21 mouse cellular contexts compared by ENCODE assay signal in genomic region chr10:128731992-128732391, GRCm38 (mm10). TPM values are rescaled to one million over a fixed set of nuclear protein-coding genes. Genes with fewer than 3 reads are reported as not detected.
DNase-seq lines count a peak whose midpoint lies in the region; ATAC-seq and TF ChIP-seq lines count a peak whose summit lies in the region.
"Had no signal": no experiment of that assay in that cellular context is flagged by ENCODE, and none has a peak within 500 bp of the region (broad histone marks: within the 10 kb centered on the region; RNA-seq: fewer than 3 reads in every experiment).

No protein-coding gene starts in this region.

- no peak for TF ChIP-seq EP300 in stomach, postnatal 0 days (optimal IDR thresholded peaks at IDR 0.05)
- TF ChIP-seq EP300 in lung, postnatal 0 days (IDR thresholded peaks at IDR 0.05) = no peak

- no peaks in the 10 kb centered on the region for H3K27me3 ChIP-seq in intestine, embryonic 16.5 days (replicated peaks; ENCODE audit: control insufficient read depth, insufficient read depth, low read length)
- no peaks in the 10 kb centered on the region for H3K27me3 ChIP-seq in stomach, postnatal 0 days (ENCODE audit: control insufficient read depth, insufficient read depth, low read length)
- H3K27me3 ChIP-seq in lung, postnatal 0 days (replicated peaks; ENCODE audit: insufficient read depth, low read length) = no peaks in the 10 kb centered on the region
- H3K27me3 ChIP-seq: embryonic facial prominence, embryonic 12.5 days; forebrain, embryonic 13.5 days; forebrain, embryonic 15.5 days had no signal

- H3K4me3 ChIP-seq in intestine, embryonic 16.5 days (ENCODE audit: low read length) = no peak overlapping the region
- H3K4me3 ChIP-seq in stomach, postnatal 0 days (ENCODE audit: low read depth, low read length) = no peak overlapping the region
- no peak overlapping the region for H3K4me3 ChIP-seq in left cerebral cortex, adult 2 months
- no peak overlapping the region for H3K4me3 ChIP-seq in lung, postnatal 0 days (ENCODE audit: low read depth, low read length)
- H3K4me3 ChIP-seq: embryonic facial prominence, embryonic 10.5 days; embryonic facial prominence, embryonic 12.5 days; forebrain, embryonic 13.5 days; forebrain, embryonic 15.5 days had no signal

- no peaks in the 10 kb centered on the region for H3K4me1 ChIP-seq in intestine, embryonic 16.5 days (ENCODE audit: control insufficient read depth, insufficient read depth, low read length)
- no peaks in the 10 kb centered on the region for H3K4me1 ChIP-seq in stomach, postnatal 0 days (replicated peaks; ENCODE audit: control insufficient read depth, insufficient read depth)
- no peaks in the 10 kb centered on the region for H3K4me1 ChIP-seq in lung, postnatal 0 days (ENCODE audit: insufficient read depth, low read depth, low read length)
- H3K4me1 ChIP-seq: forebrain, embryonic 13.5 days had no signal

- DNase-seq in CD4-positive, CD25-positive, alpha-beta regulatory T cell, adult 2 months (ENCODE audit: low read depth, low spot score) = peak; percentile 4
- DNase-seq in NIH3T3 (ENCODE audit: low read depth) = peak; percentile 38
- DNase-seq in stomach, postnatal 0 days (ENCODE audit: low spot score) = peak; percentile 35
- DNase-seq in lung, postnatal 4 days = no peak
- no peak for DNase-seq in left cerebral cortex, adult 2 months (ENCODE audit: extremely low spot score in 1 of 2, low spot score in 2 of 2)
- DNase-seq in lung, postnatal 0 days (ENCODE audit: low spot score) = no peak
- DNase-seq: adrenal gland, adult 2 months; adrenal gland, postnatal 10 days; adrenal gland, postnatal 25 days; cerebellum, adult 11 months; cerebellum, adult 2 months; cerebellum, adult 9-10 months; cerebellum, postnatal 10 days; cerebellum, postnatal 25 days; forebrain, postnatal 0 days had no signal

- TF ChIP-seq CTCF in stomach, postnatal 0 days (IDR thresholded peaks at IDR 0.05; ENCODE audit: low read depth) = no peak
- TF ChIP-seq CTCF in left cerebral cortex, adult 2 months (IDR thresholded peaks at IDR 0.05) = no peak
- no peak for TF ChIP-seq CTCF in lung, postnatal 0 days (IDR thresholded peaks at IDR 0.05)

- intact Hi-C loops in left cerebral cortex, adult 2 months (cut with DNase I) = loop anchor here (1.0 to 5.0 kb wide), 2 partner anchors 163 to 245 kb away; no protein-coding TSS in a partner anchor

- H3K4me2 ChIP-seq in intestine, embryonic 16.5 days (ENCODE audit: low read depth, low read length) = no peak overlapping the region
- H3K4me2 ChIP-seq in stomach, postnatal 0 days (replicated peaks; ENCODE audit: low read depth) = no peak overlapping the region
- no peak overlapping the region for H3K4me2 ChIP-seq in lung, postnatal 0 days (replicated peaks; ENCODE audit: low read depth, low read length)
- H3K4me2 ChIP-seq: embryonic facial prominence, embryonic 12.5 days; forebrain, embryonic 13.5 days; forebrain, embryonic 15.5 days had no signal

- H3K9me3 ChIP-seq in intestine, embryonic 16.5 days (ENCODE audit: control insufficient read depth, low read length) = 0 out of 2 replicates have a peak, but pooled peaks cover 4% of the 10 kb centered on the region
- no peaks in the 10 kb centered on the region for H3K9me3 ChIP-seq in stomach, postnatal 0 days (ENCODE audit: control insufficient read depth, low read length)
- H3K9me3 ChIP-seq in lung, postnatal 0 days (ENCODE audit: low read length) = no peaks in the 10 kb centered on the region
- H3K9me3 ChIP-seq: embryonic facial prominence, embryonic 12.5 days; forebrain, embryonic 13.5 days; forebrain, embryonic 15.5 days had no signal

- peaks cover 11% of the 10 kb centered on the region; the same call in 1 of the 2 replicates for H3K36me3 ChIP-seq in intestine, embryonic 16.5 days (ENCODE audit: control insufficient read depth, insufficient read depth, low read length)
- H3K36me3 ChIP-seq in stomach, postnatal 0 days (ENCODE audit: control insufficient read depth, insufficient read depth, low read length) = peaks cover 3% of the 10 kb centered on the region
- 0 out of 2 replicates have a peak, but pooled peaks cover 10% of the 10 kb centered on the region for H3K36me3 ChIP-seq in lung, postnatal 0 days (ENCODE audit: insufficient read depth, low read length)
- H3K36me3 ChIP-seq: embryonic facial prominence, embryonic 12.5 days; forebrain, embryonic 15.5 days had no signal

- H3K9ac ChIP-seq in intestine, embryonic 16.5 days (ENCODE audit: low read depth, low read length) = no peak overlapping the region
- no peak overlapping the region for H3K9ac ChIP-seq in stomach, postnatal 0 days (ENCODE audit: low read length)
- no peak overlapping the region for H3K9ac ChIP-seq in lung, postnatal 0 days (replicated peaks; ENCODE audit: low read depth)
- H3K9ac ChIP-seq: embryonic facial prominence, embryonic 12.5 days; forebrain, embryonic 13.5 days; forebrain, embryonic 15.5 days; forebrain, postnatal 0 days had no signal

- no peak for ATAC-seq in CD4-positive, CD25-positive, alpha-beta regulatory T cell, adult 4 months
- peak; percentile 67 for ATAC-seq in intestine, embryonic 16.5 days
- peak; percentile 72 for ATAC-seq in stomach, postnatal 0 days (ENCODE audit: low FRiP score, low TSS enrichment)
- no peak for ATAC-seq in lung, postnatal 0 days
- ATAC-seq: forebrain, embryonic 13.5 days; forebrain, postnatal 0 days had no signal

- H3K27ac ChIP-seq in intestine, embryonic 16.5 days (ENCODE audit: low read length) = no peak overlapping the region
- no peak overlapping the region; the same call in 1 of the 2 replicates for H3K27ac ChIP-seq in stomach, postnatal 0 days (replicated peaks)
- no peak overlapping the region for H3K27ac ChIP-seq in left cerebral cortex, adult 2 months
- no peak overlapping the region for H3K27ac ChIP-seq in lung, postnatal 0 days (ENCODE audit: low read length)
- H3K27ac ChIP-seq: embryonic facial prominence, embryonic 10.5 days; embryonic facial prominence, embryonic 12.5 days; forebrain, embryonic 13.5 days; forebrain, embryonic 15.5 days had no signal

RNA-seq across cellular contexts. Expression of gene Dgka, which starts 12.7 kb away (rescaled TPM):
- 100 to 1,000 TPM; 322 to 370 TPM for polyA plus RNA-seq in CD4-positive, CD25-positive, alpha-beta regulatory T cell, adult 4 months (2017; shearing (Covaris generic))
- polyA plus RNA-seq in intestine, embryonic 16.5 days (2015; fragmentation: Nextera tagmentation; extraction: Ambion mirVana) = 7.8 and 7.9 TPM in 2 replicates
- 14.6 and 15.7 TPM in 2 replicates for polyA plus RNA-seq in stomach, postnatal 0 days (2015; fragmentation: Nextera tagmentation; extraction: Ambion mirVana)
- 1 to 10 TPM; 7.4 to 7.9 TPM for total RNA-seq in left cerebral cortex, adult 2 months (2021)
- polyA plus RNA-seq in lung, postnatal 0 days (2015; fragmentation: Nextera tagmentation; extraction: Ambion mirVana) = 16.8 and 17.9 TPM in 2 replicates

RNA-seq across cellular contexts. Expression of gene Pym1, which starts 15.7 kb away (rescaled TPM):
- 10 to 100 TPM; 58.0 to 86.6 TPM for polyA plus RNA-seq in CD4-positive, CD25-positive, alpha-beta regulatory T cell, adult 4 months (2017; shearing (Covaris generic))
- polyA plus RNA-seq in intestine, embryonic 16.5 days (2015; fragmentation: Nextera tagmentation; extraction: Ambion mirVana) = 28.4 and 31.5 TPM in 2 replicates
- polyA plus RNA-seq in stomach, postnatal 0 days (2015; fragmentation: Nextera tagmentation; extraction: Ambion mirVana) = 22.7 and 24.1 TPM in 2 replicates
- total RNA-seq in left cerebral cortex, adult 2 months (2021) = 10 to 100 TPM; 27.1 to 27.8 TPM
- 23.4 and 24.9 TPM in 2 replicates for polyA plus RNA-seq in lung, postnatal 0 days (2015; fragmentation: Nextera tagmentation; extraction: Ambion mirVana)

RNA-seq across cellular contexts. Expression of gene Cdk2, which starts 27.2 kb away (rescaled TPM):
- 10 to 100 TPM; 19.7 to 23.2 TPM for polyA plus RNA-seq in CD4-positive, CD25-positive, alpha-beta regulatory T cell, adult 4 months (2017; shearing (Covaris generic))
- 60.4 and 65.2 TPM in 2 replicates for polyA plus RNA-seq in intestine, embryonic 16.5 days (2015; fragmentation: Nextera tagmentation; extraction: Ambion mirVana)
- polyA plus RNA-seq in stomach, postnatal 0 days (2015; fragmentation: Nextera tagmentation; extraction: Ambion mirVana) = 33.1 and 33.4 TPM in 2 replicates
- total RNA-seq in left cerebral cortex, adult 2 months (2021) = 1 to 10 TPM; 2.2 to 2.6 TPM
- polyA plus RNA-seq in lung, postnatal 0 days (2015; fragmentation: Nextera tagmentation; extraction: Ambion mirVana) = 33.9 and 34.7 TPM in 2 replicates

RNA-seq across cellular contexts. Expression of gene Pmel, which starts 28.0 kb away (rescaled TPM):
- polyA plus RNA-seq in CD4-positive, CD25-positive, alpha-beta regulatory T cell, adult 4 months (2017; shearing (Covaris generic)) = 1 to 10 TPM; 4.8 TPM
- polyA plus RNA-seq in intestine, embryonic 16.5 days (2015; fragmentation: Nextera tagmentation; extraction: Ambion mirVana) = 1.5 and 1.6 TPM in 2 replicates
- 1.4 and 2.0 TPM in 2 replicates for polyA plus RNA-seq in stomach, postnatal 0 days (2015; fragmentation: Nextera tagmentation; extraction: Ambion mirVana)
- under 1 TPM; 0.36 to 0.75 TPM for total RNA-seq in left cerebral cortex, adult 2 months (2021)
- polyA plus RNA-seq in lung, postnatal 0 days (2015; fragmentation: Nextera tagmentation; extraction: Ambion mirVana) = 1.0 and 1.4 TPM in 2 replicates

RNA-seq across cellular contexts. Expression of gene Rab5b, which starts 35.9 kb away (rescaled TPM):
- 100 to 1,000 TPM in 1 of 2 experiments, 10 to 100 TPM in 1; 69.1 to 111 TPM for polyA plus RNA-seq in CD4-positive, CD25-positive, alpha-beta regulatory T cell, adult 4 months (2017; shearing (Covaris generic))
- 61.6 and 64.5 TPM in 2 replicates for polyA plus RNA-seq in intestine, embryonic 16.5 days (2015; fragmentation: Nextera tagmentation; extraction: Ambion mirVana)
- 54.0 and 59.4 TPM in 2 replicates for polyA plus RNA-seq in stomach, postnatal 0 days (2015; fragmentation: Nextera tagmentation; extraction: Ambion mirVana)
- total RNA-seq in left cerebral cortex, adult 2 months (2021) = 100 to 1,000 TPM; 123 to 132 TPM
- 69.1 and 71.8 TPM in 2 replicates for polyA plus RNA-seq in lung, postnatal 0 days (2015; fragmentation: Nextera tagmentation; extraction: Ambion mirVana)

Comparison
In these comparisons a context has a peak if more than half of its experiments do, and no peak if none do; other contexts are left out.
1. DNase-seq: peak in CD4-positive, CD25-positive, alpha-beta regulatory T cell, adult 2 months (single experiment), NIH3T3 (single experiment) and stomach, postnatal 0 days (single experiment); none in lung, postnatal 4 days (0 of 2), left cerebral cortex, adult 2 months (0 of 2) and lung, postnatal 0 days (single experiment).
2. ATAC-seq: peak in intestine, embryonic 16.5 days (single experiment) and stomach, postnatal 0 days (single experiment); none in CD4-positive, CD25-positive, alpha-beta regulatory T cell, adult 4 months (single experiment) and lung, postnatal 0 days (single experiment).
3. RNA of gene Dgka, which starts 12.7 kb away (polyA plus RNA-seq): 322 to 370 TPM in CD4-positive, CD25-positive, alpha-beta regulatory T cell, adult 4 months; 16.8 to 17.9 TPM in lung, postnatal 0 days, 14.6 to 15.7 TPM in stomach, postnatal 0 days and 7.8 to 7.9 TPM in intestine, embryonic 16.5 days; every median in the first group is over 10 times any median in the second.